Mouse (Mus musculus) ES-E14 (cell line): Measurements from ENCODE around the gene Lypd6b.

Experiments used
- CHD2 ChIP-seq: IDR thresholded peaks from 2 replicates; pipeline ENCODE4 v1.6.1; 2014; ENCODE audit warnings: mild to moderate bottlenecking, low read depth, low read length, inconsistent platforms
- ZC3H11A ChIP-seq: IDR thresholded peaks from 2 replicates; pipeline ENCODE4 v1.6.1; 2012; ENCODE audit warnings: low read depth, mild to moderate bottlenecking, inconsistent platforms, low read length, borderline replicate concordance
- ZNF384 ChIP-seq: IDR thresholded peaks from 2 replicates; pipeline ENCODE4 v1.6.1; 2012; ENCODE audit warnings: low read depth, low read length, inconsistent platforms

- TF ChIP-seq ZC3H11A, result no peak
- TF ChIP-seq ZNF384, result no peak
- TF ChIP-seq CHD2, result no peak
These were observed 93.0 kb downstream of the Lypd6b start for GRCm38 (mm10) chr2:49880507-49880906.
